Mouse (Mus musculus) heart, embryonic 14.5 days (tissue): ENCODE results near the gene Smtn. TPM values are rescaled to one million over a fixed set of nuclear protein-coding genes. Genes with fewer than 3 reads are reported as not detected.

Experiments used
- ATAC-seq: fragments of 200-750 bp; cut with Nextera tagmentation; 2 replicates; pipeline ENCODE4 v1.8.0; 2017; ENCODE audit warnings: low read depth, moderate TSS enrichment; ENCODE audit not compliant: insufficient number of reproducible peaks, insufficient read depth, low FRiP score
- H3K27ac ChIP-seq, 2 experiments: fragments of 200-500 bp in 1 of 2; fragments of 300-500 bp in 1 of 2; sonication (generic) in 1 of 2; replicated peaks in 1 of 2; 2 replicates each; pipeline ENCODE4 v1.5.1; 2012 to 2014; ENCODE audit warnings: low read depth in 2 of 2, low read length in 2 of 2, control low read depth in 1 of 2, mild to moderate bottlenecking in 1 of 2, mixed read lengths in 1 of 2; ENCODE audit not compliant: control insufficient read depth in 1 of 2, insufficient read depth in 1 of 2
- H3K27me3 ChIP-seq: fragments of 300-500 bp; sonication (generic); 2 replicates; pipeline ENCODE4 v1.6.1; 2014; ENCODE audit warnings: mild to moderate bottlenecking, low read length, control low read depth; ENCODE audit not compliant: control insufficient read depth, insufficient read depth
- H3K36me3 ChIP-seq: fragments of 300-500 bp; sonication (generic); 2 replicates; pipeline ENCODE4 v1.6.1; 2014; ENCODE audit warnings: mild to moderate bottlenecking, control low read depth, low read length, mixed read lengths; ENCODE audit not compliant: control insufficient read depth, insufficient read depth
- H3K4me1 ChIP-seq, 2 experiments: fragments of 200-500 bp in 1 of 2; fragments of 300-500 bp in 1 of 2; sonication (generic) in 1 of 2; 2 replicates each; pipeline ENCODE4 v1.6.1; 2012 to 2014; ENCODE audit warnings: low read length in 2 of 2, control low read depth in 1 of 2, mixed read lengths in 1 of 2; ENCODE audit not compliant: control insufficient read depth in 2 of 2, insufficient read depth in 2 of 2
- H3K4me2 ChIP-seq: fragments of 300-500 bp; sonication (generic); 2 replicates; pipeline ENCODE4 v1.6.1; 2014; ENCODE audit warnings: mild to moderate bottlenecking, low read length
- H3K4me3 ChIP-seq, 2 experiments: fragments of 200-500 bp in 1 of 2; fragments of 300-500 bp in 1 of 2; sonication (generic) in 1 of 2; 2 replicates each; pipeline ENCODE4 v1.5.1; 2012 to 2014; ENCODE audit warnings: low read length in 2 of 2, mild to moderate bottlenecking in 2 of 2, control low read depth in 1 of 2, low read depth in 1 of 2, moderate library complexity in 1 of 2; ENCODE audit not compliant: control insufficient read depth in 1 of 2, insufficient read depth in 1 of 2
- H3K9ac ChIP-seq: fragments of 300-500 bp; sonication (generic); 2 replicates; pipeline ENCODE4 v1.6.1; 2014; ENCODE audit warnings: mild to moderate bottlenecking, low read length
- H3K9me3 ChIP-seq: fragments of 300-500 bp; sonication (generic); 2 replicates; pipeline ENCODE4 v1.6.1; 2016; ENCODE audit warnings: low read length, control low read depth; ENCODE audit not compliant: control insufficient read depth
- whole genome bisulfite sequencing: fragments of 180-500 bp; shearing (Covaris S2); extraction: QIAGEN DNeasy Blood & Tissue Kit; methylation state at CpG from one replicate; pipeline ENCODE4 v1.1.7; 2014; 5-methylcytosine and 5-hydroxymethylcytosine counted together
- polyA plus RNA-seq: library from polyadenylated mRNA; unstranded; fragments of >200 nt; fragmentation: Nextera tagmentation; extraction: Ambion mirVana; gene quantifications from 2 replicates; pipeline ENCODE4 v1.2.1, GENCODE M21; 2014

Gene Smtn
- polyA plus RNA-seq, 1 experiment from 2014 or later = 75.0 TPM

DNA sequence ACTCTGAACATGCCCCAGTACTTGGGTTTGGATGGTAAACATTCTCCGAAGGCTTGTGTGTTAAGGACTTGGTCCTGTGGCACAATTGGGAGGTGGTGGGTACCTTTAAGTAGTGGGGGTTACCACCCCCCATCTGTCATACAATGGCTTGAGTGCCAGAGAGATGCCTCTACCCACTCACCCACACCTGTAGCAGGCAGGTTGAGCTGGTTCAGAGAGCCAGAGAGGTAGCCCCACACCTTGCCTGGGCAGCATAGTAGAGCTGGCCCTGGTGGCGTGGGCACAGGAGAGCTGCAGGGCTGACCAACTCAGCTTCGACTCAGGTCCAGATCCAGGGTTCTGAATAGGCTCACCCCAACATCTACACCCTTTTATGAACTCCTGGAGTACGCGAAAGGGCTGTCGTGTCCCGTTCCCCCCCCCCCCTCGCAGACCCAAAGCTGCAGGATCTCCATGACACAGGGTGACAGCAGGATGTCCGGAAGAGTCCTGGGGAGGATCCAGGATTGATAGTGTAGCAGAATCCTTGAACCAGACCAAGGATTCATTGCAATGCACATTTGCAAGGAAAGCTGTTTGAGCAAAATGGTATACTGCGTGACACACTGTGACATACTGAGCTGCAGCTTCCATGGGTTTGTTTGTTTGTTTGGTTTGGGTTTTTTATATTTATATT lies 37.8 kb upstream of the Smtn start:
- Histone ChIP-seq H3K4me3 (no peak overlapping the region), H3K36me3 (no peaks in the 10 kb centered on the region), H3K9me3 (no peaks in the 10 kb centered on the region), H3K4me1 (peaks cover 7% of the 10 kb centered on the region in 2 experiments), H3K27ac (no peak overlapping the region), H3K9ac (no peak overlapping the region), H3K4me2 (no peak overlapping the region), H3K27me3 (no peaks in the 10 kb centered on the region)
- 77% methylated on average over 9 of the region's 10 CpGs for WGBS
- ATAC-seq = no peak

DNA sequence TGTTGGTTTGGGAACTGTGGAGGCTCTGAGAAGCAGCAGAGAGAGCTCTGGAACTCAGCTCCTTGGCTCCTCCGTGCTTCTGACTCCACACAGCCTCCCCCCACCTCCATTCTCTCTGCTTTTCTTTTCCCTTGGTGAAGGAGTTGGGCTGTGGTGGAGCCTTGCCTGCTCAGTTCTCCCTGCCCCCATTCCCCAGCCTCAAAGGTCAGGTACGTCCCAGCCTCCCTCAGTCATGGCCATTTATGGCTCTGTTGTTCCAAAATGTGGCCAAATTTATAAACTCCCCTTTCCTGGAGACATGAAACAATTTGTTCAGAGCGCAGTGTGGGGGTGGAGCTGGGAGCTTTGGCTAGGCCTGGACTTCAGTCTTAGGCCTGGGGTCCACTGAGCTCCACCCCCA lies 34.8 kb upstream of the Smtn start:
- H3K4me1 ChIP-seq = peaks cover 9 to 16% of the 10 kb centered on the region in 2 experiments
- no peak overlapping the region for H3K4me2 ChIP-seq
- H3K27me3 ChIP-seq = no peaks in the 10 kb centered on the region
- ATAC-seq = no peak
- H3K4me3 ChIP-seq = no peak overlapping the region
- peak overlapping the region in 1 of 2 experiments; percentile 87; a peak in 2 of 4 replicates for H3K27ac ChIP-seq
- H3K9me3 ChIP-seq = no peaks in the 10 kb centered on the region
- H3K9ac ChIP-seq = no peak overlapping the region; the same call in 1 of the 2 replicates
- WGBS = 46% methylated on average over 3 of the region's 3 CpGs
- H3K36me3 ChIP-seq = no peaks in the 10 kb centered on the region

GRCm38 (mm10) chr11:3573092-3573491 lies 32.7 kb upstream of the Smtn start:
- 12% methylated on average over 9 of the region's 9 CpGs for WGBS
- ATAC-seq = peak; percentile 83
- H3K4me1 ChIP-seq = peaks cover 9 to 16% of the 10 kb centered on the region in 2 experiments
- peak overlapping the region; percentile 84 to 87 for H3K27ac ChIP-seq
- H3K4me3 ChIP-seq = no peak overlapping the region
- H3K9me3 ChIP-seq = no peaks in the 10 kb centered on the region
- H3K4me2 ChIP-seq = no peak overlapping the region
- H3K36me3 ChIP-seq = no peaks in the 10 kb centered on the region
- H3K27me3 ChIP-seq = no peaks in the 10 kb centered on the region
- peak overlapping the region; percentile 38; the same call in 1 of the 2 replicates for H3K9ac ChIP-seq

- Histone ChIP-seq H3K4me3 (no peak overlapping the region), H3K9me3 (no peaks in the 10 kb centered on the region), H3K4me2 (no peak overlapping the region), H3K27ac (peak overlapping the region; percentile 81 to 87), H3K36me3 (no peaks in the 10 kb centered on the region), H3K27me3 (no peaks in the 10 kb centered on the region), H3K4me1 (peaks cover 9 to 16% of the 10 kb centered on the region in 2 experiments), H3K9ac (no peak overlapping the region)
- no peak for ATAC-seq
- WGBS = 73% methylated on average over 6 of the region's 6 CpGs
Measured at GRCm38 (mm10) chr11:3572181-3572580, 31.8 kb upstream of the Smtn start.

- 68% methylated on average over 8 of the region's 8 CpGs for WGBS
- no peak overlapping the region for H3K4me3 ChIP-seq
Measured at GRCm38 (mm10) chr11:3570321-3570720, 29.9 kb upstream of the Smtn start.

GRCm38 (mm10) chr11:3567896-3568295 lies 27.5 kb upstream of the Smtn start:
- H3K9ac ChIP-seq = no peak overlapping the region
- H3K4me2 ChIP-seq = no peak overlapping the region
- no peaks in the 10 kb centered on the region for H3K36me3 ChIP-seq
- H3K27me3 ChIP-seq = no peaks in the 10 kb centered on the region
- peaks cover 20 to 25% of the 10 kb centered on the region in 2 experiments for H3K4me1 ChIP-seq
- H3K27ac ChIP-seq = no peak overlapping the region
- 62% methylated on average over 1 of the region's 1 CpGs for WGBS
- no peak overlapping the region for H3K4me3 ChIP-seq
- no peak for ATAC-seq
- no peaks in the 10 kb centered on the region for H3K9me3 ChIP-seq

More at GRCm38 (mm10) chr11:3570321-3570720, 29.9 kb upstream of the Smtn start:
- H3K36me3 ChIP-seq = no peaks in the 10 kb centered on the region
- no peaks in the 10 kb centered on the region for H3K9me3 ChIP-seq
- no peak for ATAC-seq
- H3K4me2 ChIP-seq = no peak overlapping the region
- peaks cover 12 to 16% of the 10 kb centered on the region in 2 experiments for H3K4me1 ChIP-seq
- no peak overlapping the region for H3K9ac ChIP-seq
- no peaks in the 10 kb centered on the region for H3K27me3 ChIP-seq
- 0 out of 4 replicates have a peak overlapping the region, but pooled peaks of 1 of the 2 experiments have one; percentile 14 for H3K27ac ChIP-seq

DNA sequence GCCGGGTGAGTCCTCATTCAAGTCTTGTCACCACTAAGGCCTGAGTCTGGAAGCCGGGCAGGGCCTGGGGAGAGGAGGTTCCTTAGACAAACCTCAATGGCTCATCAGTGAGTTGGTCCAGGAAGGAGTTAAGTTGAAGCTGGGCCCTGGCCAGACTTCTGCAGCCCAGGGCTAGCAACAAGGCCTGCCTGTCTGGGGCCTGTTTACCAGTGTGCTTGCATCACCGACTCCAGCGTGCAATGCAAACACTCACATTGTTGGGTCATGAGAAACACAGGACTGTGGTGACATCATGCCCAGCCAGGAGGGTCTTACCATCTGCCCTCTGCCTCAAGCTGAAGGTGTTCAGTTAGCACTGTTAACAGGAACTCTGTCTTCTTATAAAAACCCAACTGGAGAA lies 25.6 kb upstream of the Smtn start:
- peaks cover 27 to 33% of the 10 kb centered on the region in 2 experiments for H3K4me1 ChIP-seq
- WGBS = 64% methylated on average over 4 of the region's 4 CpGs
- H3K27me3 ChIP-seq = no peaks in the 10 kb centered on the region
- 0 out of 4 replicates have a peak overlapping the region, but pooled peaks of 1 of the 2 experiments have one; percentile 10 for H3K27ac ChIP-seq
- no peak overlapping the region for H3K4me3 ChIP-seq
- no peak overlapping the region for H3K4me2 ChIP-seq
- H3K36me3 ChIP-seq = no peaks in the 10 kb centered on the region
- no peak for ATAC-seq
- no peaks in the 10 kb centered on the region for H3K9me3 ChIP-seq
- no peak overlapping the region for H3K9ac ChIP-seq
